Mouse (Mus musculus): ENCODE measurements at regions not wholly inside any gene's neighbourhood (a gene's known extent, or its start where the extent isn't known, plus 50 kb on each side); places are given as distances from the start of the nearest gene placed in this dataset.

- in situ Hi-C loops (cut with MboI, MseI) = no loop called here
Measured at GRCm38 (mm10) chr8:127979180-127980030, 379.0 kb upstream of the Nrp1 start.

GRCm38 (mm10) chr8:127982165-127982564 lies 376.2 kb upstream of the Nrp1 start:
- in situ Hi-C loops (cut with MboI, MseI) = no loop called here

- in situ Hi-C loops (cut with MboI, MseI) = no loop called here
Measured at GRCm38 (mm10) chr8:127985616-127986015, 372.8 kb upstream of the Nrp1 start.

GRCm38 (mm10) chr8:127988887-127989286 lies 369.5 kb upstream of the Nrp1 start:
- in situ Hi-C loops (cut with MboI, MseI) = no loop called here

GRCm38 (mm10) chr8:127994898-127995297 lies 363.5 kb upstream of the Nrp1 start:
- in situ Hi-C loops (cut with MboI, MseI) = no loop called here

GRCm38 (mm10) chr8:127995490-127995889 lies 362.9 kb upstream of the Nrp1 start:
- in situ Hi-C loops (cut with MboI, MseI) = no loop called here

GRCm38 (mm10) chr8:128002386-128002785 lies 356.0 kb upstream of the Nrp1 start:
- in situ Hi-C loops (cut with MboI, MseI) = no loop called here

- in situ Hi-C loops (cut with MboI, MseI) = no loop called here
Measured at GRCm38 (mm10) chr8:128002806-128003205, 355.6 kb upstream of the Nrp1 start.

- in situ Hi-C loops (cut with MboI, MseI) = no loop called here
Measured at GRCm38 (mm10) chr8:128003385-128003784, 355.0 kb upstream of the Nrp1 start.

GRCm38 (mm10) chr8:128003881-128004286 lies 354.5 kb upstream of the Nrp1 start:
- in situ Hi-C loops (cut with MboI, MseI) = no loop called here

GRCm38 (mm10) chr8:128009393-128010010 lies 348.9 kb upstream of the Nrp1 start:
- in situ Hi-C loops (cut with MboI, MseI) = no loop called here

GRCm38 (mm10) chr8:128017171-128017570 lies 341.2 kb upstream of the Nrp1 start:
- in situ Hi-C loops (cut with MboI, MseI) = no loop called here

GRCm38 (mm10) chr8:128023661-128024060 lies 334.7 kb upstream of the Nrp1 start:
- in situ Hi-C loops (cut with MboI, MseI) = no loop called here

- in situ Hi-C loops (cut with MboI, MseI) = no loop called here
Measured at GRCm38 (mm10) chr8:128024774-128025222, 333.6 kb upstream of the Nrp1 start.

GRCm38 (mm10) chr8:128025251-128025856 lies 333.1 kb upstream of the Nrp1 start:
- in situ Hi-C loops (cut with MboI, MseI) = no loop called here

GRCm38 (mm10) chr8:128026981-128027380 lies 331.4 kb upstream of the Nrp1 start:
- in situ Hi-C loops (cut with MboI, MseI) = no loop called here

GRCm38 (mm10) chr8:128030335-128031280 lies 327.8 kb upstream of the Nrp1 start:
- in situ Hi-C loops (cut with MboI, MseI) = no loop called here

GRCm38 (mm10) chr8:128034127-128034526 lies 324.3 kb upstream of the Nrp1 start:
- in situ Hi-C loops (cut with MboI, MseI) = no loop called here

GRCm38 (mm10) chr8:128035672-128036071 lies 322.7 kb upstream of the Nrp1 start:
- in situ Hi-C loops (cut with MboI, MseI) = no loop called here

- in situ Hi-C loops (cut with MboI, MseI) = no loop called here
Measured at GRCm38 (mm10) chr8:128039341-128040064, 318.9 kb upstream of the Nrp1 start.

- in situ Hi-C loops (cut with MboI, MseI) = no loop called here
Measured at GRCm38 (mm10) chr8:128042877-128043276, 315.5 kb upstream of the Nrp1 start.
